Mouse (Mus musculus) heart, postnatal 0 days (tissue): ENCODE results near the gene Gm17027. TPM values are rescaled to one million over a fixed set of nuclear protein-coding genes. Genes with fewer than 3 reads are reported as not detected.
"Not testable (repeated sequence)": the region's sequence is repeated elsewhere in the genome, so short reads cannot be mapped to it uniquely, and the experiment has no call there.

ENCODE experiments used
- ATAC-seq: fragments of 200-750 bp; cut with Nextera tagmentation; 2 replicates; pipeline ENCODE4 v1.8.0; 2017; ENCODE audit warnings: low read depth, moderate number of reproducible peaks, moderate library complexity; ENCODE audit not compliant: insufficient read depth
- DNase-seq: peaks from one replicate; pipeline ENCODE4 v3.0.0-alpha.2; 2016; ENCODE audit warnings: low spot score
- H3K27ac ChIP-seq: fragments of 300-500 bp; sonication (generic); 2 replicates; pipeline ENCODE4 v1.5.1; 2014; ENCODE audit warnings: low read depth, mild to moderate bottlenecking
- H3K27me3 ChIP-seq: fragments of 300-500 bp; sonication (generic); 2 replicates; pipeline ENCODE4 v1.6.1; 2014; ENCODE audit warnings: low read length, mixed read lengths; ENCODE audit not compliant: control insufficient read depth, insufficient read depth
- H3K36me3 ChIP-seq: fragments of 300-500 bp; sonication (generic); replicated peaks from 2 replicates; pipeline ENCODE4 v1.6.1; 2014; ENCODE audit warnings: low read length, mixed read lengths; ENCODE audit not compliant: control insufficient read depth, insufficient read depth
- H3K4me1 ChIP-seq: fragments of 300-500 bp; sonication (generic); 2 replicates; pipeline ENCODE4 v1.6.1; 2014; ENCODE audit warnings: antibody characterized with exemption; ENCODE audit not compliant: control insufficient read depth, insufficient read depth
- H3K4me2 ChIP-seq: fragments of 300-500 bp; sonication (generic); 2 replicates; pipeline ENCODE4 v1.6.1; 2014; ENCODE audit warnings: low read depth, mild to moderate bottlenecking, low read length, moderate library complexity
- H3K4me3 ChIP-seq: fragments of 300-500 bp; sonication (generic); 2 replicates; pipeline ENCODE4 v1.5.1; 2014; ENCODE audit warnings: low read depth, low read length
- H3K9ac ChIP-seq: fragments of 300-500 bp; sonication (generic); replicated peaks from 2 replicates; pipeline ENCODE4 v1.6.1; 2014; ENCODE audit warnings: low read depth, low read length, mixed read lengths
- H3K9me3 ChIP-seq: fragments of 300-500 bp; sonication (generic); replicated peaks from 2 replicates; pipeline ENCODE4 v1.6.1; 2016; ENCODE audit warnings: low read length; ENCODE audit not compliant: control insufficient read depth
- WGBS: fragments of 180-500 bp; shearing (Covaris S2); extraction: QIAGEN DNeasy Blood & Tissue Kit; methylation state at CpG from one replicate; pipeline ENCODE4 v1.1.7; 2014; 5-methylcytosine and 5-hydroxymethylcytosine counted together
- polyA plus RNA-seq: library from polyadenylated mRNA; unstranded; fragments of >200 nt; fragmentation: Nextera tagmentation; extraction: Ambion mirVana; gene quantifications from 2 replicates; pipeline ENCODE4 v1.2.1, GENCODE M21; 2015
- total RNA-seq: library from RNA; depleted of rRNA; stranded (reverse); fragments of >200 nt; gene quantifications from 2 replicates; pipeline ENCODE4 v1.2.3, GENCODE M21; 2014; ENCODE audit warnings: low replicate concordance; rRNA removed

The Gm17027 gene
- not detected in 2 replicates for total RNA-seq
- not detected in 2 replicates for polyA plus RNA-seq

DNA sequence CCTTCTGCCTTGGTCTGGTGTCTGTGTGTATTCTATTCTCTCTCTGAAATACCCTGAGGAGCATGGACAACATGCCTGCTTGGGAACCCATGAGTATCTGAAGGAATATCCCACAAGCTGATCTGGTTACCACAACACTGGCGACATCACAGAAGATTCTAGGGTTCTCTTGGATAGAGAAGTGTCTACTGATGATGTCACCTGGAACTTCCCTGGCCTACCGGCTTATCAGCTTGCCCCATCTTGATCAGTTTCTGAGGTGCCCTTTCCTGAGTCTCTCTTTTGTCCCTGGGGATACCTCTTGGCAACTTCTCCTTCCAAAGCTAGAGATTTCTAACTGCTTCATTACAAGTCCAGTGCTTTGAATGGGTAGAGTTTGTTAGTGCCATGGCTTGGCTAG, at the start of gene Gm17027:
Gm17027 (minus strand) TSS at position 101 of the 400 bp plus-strand sequence.
- not testable (repeated sequence) for DNase-seq, H3K9me3 ChIP-seq, H3K4me3 ChIP-seq, H3K4me2 ChIP-seq, H3K9ac ChIP-seq, H3K27me3 ChIP-seq, H3K27ac ChIP-seq, H3K4me1 ChIP-seq, H3K36me3 ChIP-seq, ATAC-seq
- 62% methylated on average over 1 of the region's 2 CpGs for WGBS

DNA sequence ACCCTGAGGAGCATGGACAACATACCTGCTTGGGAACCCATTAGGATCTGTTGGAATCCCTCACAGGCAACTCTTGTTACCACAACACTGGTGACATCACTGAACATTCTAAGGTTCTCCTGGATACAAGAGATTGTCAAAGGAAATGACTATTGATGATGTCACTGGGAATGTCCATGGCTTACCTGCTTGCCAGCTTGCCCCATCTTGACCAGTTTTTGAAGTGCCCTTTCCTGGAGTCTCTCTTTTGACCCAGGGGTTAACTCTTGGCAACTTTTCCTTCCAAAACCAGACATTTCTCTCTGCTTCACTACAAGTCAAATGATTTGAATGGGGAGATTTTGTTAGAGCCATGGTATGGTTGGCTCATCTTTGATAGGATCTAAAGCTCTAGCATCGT, 28.3 kb upstream of the Gm17027 start, which contains the start of gene Gm3573:
Gm3573 (minus strand) TSS at position 101 of the 400 bp plus-strand sequence.
- not testable (repeated sequence) for H3K36me3 ChIP-seq, H3K4me3 ChIP-seq, H3K27me3 ChIP-seq, H3K4me2 ChIP-seq, H3K4me1 ChIP-seq, DNase-seq, H3K9me3 ChIP-seq, H3K9ac ChIP-seq, ATAC-seq, H3K27ac ChIP-seq
- no CpG with 5 or more reads among the region's 1 CpGs for WGBS

GRCm38 (mm10) chr14:42183936-42184335, 21.5 kb upstream of the Gm17027 start:
- not testable (repeated sequence) for H3K27ac ChIP-seq, H3K4me2 ChIP-seq, H3K27me3 ChIP-seq, H3K4me1 ChIP-seq, H3K9me3 ChIP-seq, H3K4me3 ChIP-seq, DNase-seq, ATAC-seq, H3K36me3 ChIP-seq, H3K9ac ChIP-seq
- 54% methylated on average over 3 of the region's 3 CpGs for WGBS

GRCm38 (mm10) chr14:42134571-42134970, 27.9 kb downstream of the Gm17027 start:
- WGBS: 78% methylated on average over 5 of the region's 8 CpGs
- H3K27me3 ChIP-seq, H3K9me3 ChIP-seq, H3K9ac ChIP-seq, H3K4me1 ChIP-seq, ATAC-seq, DNase-seq, H3K4me3 ChIP-seq, H3K36me3 ChIP-seq, H3K4me2 ChIP-seq, H3K27ac ChIP-seq: not testable (repeated sequence)

DNA sequence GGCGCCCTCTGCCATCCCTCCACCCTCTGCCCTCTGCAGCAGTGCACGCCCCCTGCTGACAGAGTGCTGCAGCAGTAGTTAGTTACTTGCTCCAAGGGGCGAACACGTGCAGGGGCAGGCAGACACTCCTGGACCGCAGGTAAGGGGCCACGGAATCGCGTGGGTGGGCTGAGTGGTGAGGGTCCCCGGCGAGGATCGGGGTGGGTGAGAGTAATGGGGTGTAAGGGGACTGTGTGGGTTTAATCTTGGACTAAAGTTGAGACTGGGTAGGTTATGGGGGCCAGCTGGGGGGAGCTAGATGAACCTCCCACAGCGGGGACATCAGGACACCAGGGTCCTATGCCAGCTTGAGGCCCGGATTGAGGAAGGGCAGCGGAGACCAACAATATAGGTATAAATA, 28.6 kb downstream of the Gm17027 start:
- DNase-seq: not testable (repeated sequence)

GRCm38 (mm10) chr14:42117269-42117668, 45.2 kb downstream of the Gm17027 start, which contains the start of gene Gm7951:
Gm7951 (minus strand) TSS chr14:42117369.
- not testable (repeated sequence) for H3K9me3 ChIP-seq, DNase-seq, H3K4me2 ChIP-seq, ATAC-seq, H3K4me1 ChIP-seq, H3K4me3 ChIP-seq, H3K9ac ChIP-seq, H3K36me3 ChIP-seq, H3K27me3 ChIP-seq, H3K27ac ChIP-seq
- no CpG with 5 or more reads among the region's 2 CpGs for WGBS

More for the DNA sequence above, 28.6 kb downstream of the Gm17027 start:
- not testable (repeated sequence) for H3K27ac ChIP-seq, H3K4me3 ChIP-seq, H3K9me3 ChIP-seq, H3K27me3 ChIP-seq, H3K36me3 ChIP-seq, H3K4me2 ChIP-seq, ATAC-seq, H3K4me1 ChIP-seq, H3K9ac ChIP-seq
- WGBS: 56% methylated on average over 9 of the region's 14 CpGs

Other genes starting within 250 kb of the Gm17027 start
- not detected in 2 replicates for gene 1700049E17Rik1, start 237.7 kb downstream of the Gm17027 start, total RNA-seq
- gene 1700049E17Rik1, start 237.7 kb downstream of the Gm17027 start, polyA plus RNA-seq: not detected in 2 replicates
- gene 1700024B05Rik, start 218.6 kb downstream of the Gm17027 start, total RNA-seq: not detected in 2 replicates
- gene 1700024B05Rik, start 218.6 kb downstream of the Gm17027 start, polyA plus RNA-seq: not detected in 2 replicates
- not detected in 2 replicates for gene Gm6401, start 194.7 kb downstream of the Gm17027 start, total RNA-seq
- gene Gm6401, start 194.7 kb downstream of the Gm17027 start, polyA plus RNA-seq: not detected in 2 replicates
- gene Gm3543, start 179.3 kb downstream of the Gm17027 start, total RNA-seq: not detected in 2 replicates
- not detected in 2 replicates for gene Gm3543, start 179.3 kb downstream of the Gm17027 start, polyA plus RNA-seq
- gene Gm7951, start 45.3 kb downstream of the Gm17027 start, total RNA-seq: not detected in 2 replicates
- gene Gm7951, start 45.3 kb downstream of the Gm17027 start, polyA plus RNA-seq: not detected in 2 replicates
- gene Gm3573, start 28.2 kb upstream of the Gm17027 start, total RNA-seq: not detected in 2 replicates
- not detected in 2 replicates for gene Gm3573, start 28.2 kb upstream of the Gm17027 start, polyA plus RNA-seq
- not detected in 2 replicates for gene Gm17026, start 97.4 kb upstream of the Gm17027 start, total RNA-seq
- gene Gm17026, start 97.4 kb upstream of the Gm17027 start, polyA plus RNA-seq: not detected in 2 replicates
- not detected in 2 replicates for gene Gm9611, start 134.7 kb upstream of the Gm17027 start, total RNA-seq
- not detected in 2 replicates for gene Gm9611, start 134.7 kb upstream of the Gm17027 start, polyA plus RNA-seq
- not detected in 2 replicates for gene Gm7995, start 147.6 kb upstream of the Gm17027 start, total RNA-seq
- gene Gm7995, start 147.6 kb upstream of the Gm17027 start, polyA plus RNA-seq: not detected in 2 replicates